Mouse (Mus musculus) spleen, adult 2 months (tissue): ENCODE results near the gene Cul9.

Experiments
- CTCF ChIP-seq: fragments of 200-500 bp; IDR thresholded peaks from 2 replicates; pipeline ENCODE4 v1.5.1; 2011; ENCODE audit warnings: mild to moderate bottlenecking, inconsistent platforms; ENCODE audit not compliant: insufficient read depth, insufficient read length, insufficient replicate concordance; ENCODE audit errors: extremely low read depth
- POLR2A ChIP-seq: fragments of 200-500 bp; IDR thresholded peaks from 2 replicates; pipeline ENCODE4 v1.6.1; 2011; ENCODE audit warnings: low read depth, low read length, inconsistent platforms

DNA sequence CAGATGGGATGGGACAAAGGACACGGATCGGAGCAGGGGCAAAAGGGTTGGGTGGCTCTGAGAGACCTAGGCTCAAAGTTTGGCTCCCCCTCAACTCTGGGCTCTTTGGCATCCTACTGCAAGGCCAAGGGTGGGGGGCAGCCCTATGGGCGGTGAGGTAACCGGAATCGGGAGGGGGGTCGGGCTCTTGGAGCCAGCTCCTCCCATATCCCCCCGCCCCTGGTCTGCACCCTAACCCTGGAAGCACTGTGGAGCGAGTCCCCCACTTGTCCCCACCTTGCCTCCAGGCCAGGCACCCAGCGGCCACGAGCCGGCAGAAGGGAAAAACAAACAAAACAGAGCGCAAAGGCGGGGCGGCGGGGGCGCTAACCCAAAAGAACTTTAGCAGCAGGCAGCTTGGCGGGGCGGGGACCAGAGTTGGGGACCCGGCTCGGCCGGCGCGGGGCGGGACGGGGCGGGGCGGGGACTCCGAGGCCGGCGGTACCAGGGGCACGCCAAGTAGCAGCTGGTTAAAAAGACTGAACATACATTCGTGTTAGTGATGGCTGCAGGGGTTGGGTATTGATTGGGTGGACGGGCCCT lies 91.0 kb downstream of the Cul9 start:
- no peak for TF ChIP-seq CTCF
- TF ChIP-seq POLR2A: no peak
